Mouse (Mus musculus) liver, embryonic 14.5 days (tissue): ENCODE results near the gene Sgf29.

Source experiments
- CTCF ChIP-seq: IDR thresholded peaks from 2 replicates; pipeline ENCODE4 v1.5.1; 2016; ENCODE audit warnings: antibody characterized with exemption, low read depth, control low read depth
- EP300 ChIP-seq: IDR thresholded peaks from 2 replicates; pipeline ENCODE4 v1.6.1; 2016; ENCODE audit warnings: antibody characterized with exemption, low read depth

- TF ChIP-seq EP300 (no peak), CTCF (no peak)
Measured at GRCm38 (mm10) chr7:126696303-126696702, 47.2 kb downstream of the Sgf29 start.
